Mouse (Mus musculus) liver, embryonic 16.5 days (tissue): ENCODE measurements around the gene Mfn1. TPM values are rescaled to one million over a fixed set of nuclear protein-coding genes. Genes with fewer than 3 reads are reported as not detected.

Source experiments
- ATAC-seq: fragments of 200-750 bp; cut with Nextera tagmentation; 2 replicates; pipeline ENCODE4 v1.8.0; 2017; ENCODE audit warnings: low read depth, mild to moderate bottlenecking, moderate number of reproducible peaks, moderate library complexity
- H3K27ac ChIP-seq: fragments of 300-500 bp; sonication (generic); 2 replicates; pipeline ENCODE4 v1.5.1; 2014; ENCODE audit warnings: mild to moderate bottlenecking, low read length
- H3K27me3 ChIP-seq: fragments of 300-500 bp; sonication (generic); 2 replicates; pipeline ENCODE4 v1.6.1; 2014; ENCODE audit warnings: low read depth, low read length, mixed read lengths; ENCODE audit not compliant: control insufficient read depth, insufficient read depth
- H3K36me3 ChIP-seq: fragments of 300-500 bp; sonication (generic); 2 replicates; pipeline ENCODE4 v1.6.1; 2014; ENCODE audit warnings: mild to moderate bottlenecking; ENCODE audit not compliant: control insufficient read depth, insufficient read depth
- H3K4me1 ChIP-seq: fragments of 300-500 bp; sonication (generic); 2 replicates; pipeline ENCODE4 v1.6.1; 2014; ENCODE audit warnings: low read depth, low read length, mixed read lengths; ENCODE audit not compliant: control insufficient read depth
- H3K4me2 ChIP-seq: fragments of 300-500 bp; sonication (generic); 2 replicates; pipeline ENCODE4 v1.6.1; 2014; ENCODE audit warnings: low read depth, low read length, mixed read lengths
- H3K4me3 ChIP-seq: fragments of 300-500 bp; sonication (generic); 2 replicates; pipeline ENCODE4 v1.5.1; 2014; ENCODE audit warnings: low read depth, mild to moderate bottlenecking, low read length
- H3K9ac ChIP-seq: fragments of 300-500 bp; sonication (generic); 2 replicates; pipeline ENCODE4 v1.6.1; 2014; ENCODE audit warnings: low read depth, low read length
- H3K9me3 ChIP-seq: fragments of 300-500 bp; sonication (generic); replicated peaks from 2 replicates; pipeline ENCODE4 v1.6.1; 2016; ENCODE audit warnings: low read length; ENCODE audit not compliant: control insufficient read depth
- WGBS: fragments of 180-500 bp; shearing (Covaris S2); extraction: QIAGEN DNeasy Blood & Tissue Kit; methylation state at CpG from one replicate; pipeline ENCODE4 v1.1.7; 2014; ENCODE audit not compliant: insufficient replicate concordance; 5-methylcytosine and 5-hydroxymethylcytosine counted together
- polyA plus RNA-seq: library from polyadenylated mRNA; unstranded; fragments of >200 nt; fragmentation: Nextera tagmentation; extraction: Ambion mirVana; gene quantifications from 2 replicates; pipeline ENCODE4 v1.2.1, GENCODE M21; 2015

The Mfn1 gene
- polyA plus RNA-seq, 1 experiment from 2014 or later: 17.0 TPM

DNA sequence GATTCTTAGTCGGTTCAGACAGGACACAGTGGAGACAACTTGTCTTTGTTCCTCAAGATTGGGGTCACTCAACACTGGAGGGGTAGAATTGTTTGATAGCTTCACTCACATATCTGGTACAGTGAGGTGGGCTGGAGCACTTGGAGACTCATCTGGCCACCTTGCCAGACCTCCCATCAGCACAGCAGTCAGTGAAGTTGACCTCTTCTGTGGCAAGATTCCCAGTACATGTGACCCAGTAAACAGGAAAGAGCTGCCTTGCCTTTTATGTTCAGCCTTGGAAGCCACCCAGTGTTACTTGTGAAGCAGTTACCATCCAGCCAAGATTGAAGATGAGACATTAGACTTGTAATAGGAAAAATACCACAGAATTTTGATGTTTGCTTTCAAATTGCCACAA, 8.3 kb downstream of the Mfn1 start:
- H3K27ac ChIP-seq: no peak overlapping the region
- H3K9me3 ChIP-seq: no peaks in the 10 kb centered on the region
- no peak overlapping the region for H3K9ac ChIP-seq
- H3K4me1 ChIP-seq: peaks cover 7% of the 10 kb centered on the region
- no peak for ATAC-seq
- 74% methylated on average over 1 of the region's 1 CpGs for WGBS
- H3K4me3 ChIP-seq: no peak overlapping the region
- H3K36me3 ChIP-seq: peaks cover 3% of the 10 kb centered on the region
- no peaks in the 10 kb centered on the region for H3K27me3 ChIP-seq
- H3K4me2 ChIP-seq: no peak overlapping the region

DNA sequence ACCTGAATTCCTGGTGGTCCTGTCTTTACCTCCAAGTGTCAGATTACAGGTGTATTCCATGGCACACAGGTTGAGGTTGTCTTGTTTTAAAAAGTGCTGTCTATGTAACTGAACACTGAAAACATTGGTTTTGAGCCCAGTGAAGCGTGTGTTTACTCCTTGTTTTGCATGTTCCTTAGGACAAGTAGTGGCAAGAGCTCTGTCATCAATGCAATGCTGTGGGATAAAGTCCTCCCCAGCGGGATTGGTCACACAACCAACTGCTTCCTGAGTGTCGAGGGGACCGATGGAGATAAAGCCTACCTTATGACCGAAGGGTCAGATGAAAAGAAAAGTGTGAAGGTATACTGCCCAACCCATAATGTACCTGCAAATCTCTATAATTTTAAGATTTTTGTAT, 8.8 kb downstream of the Mfn1 start:
- ATAC-seq: no peak
- H3K27me3 ChIP-seq: no peaks in the 10 kb centered on the region
- no peak overlapping the region for H3K9ac ChIP-seq
- peaks cover 7% of the 10 kb centered on the region for H3K4me1 ChIP-seq
- peaks cover 3% of the 10 kb centered on the region for H3K36me3 ChIP-seq
- WGBS: 80% methylated on average over 5 of the region's 5 CpGs
- H3K9me3 ChIP-seq: no peaks in the 10 kb centered on the region
- H3K4me3 ChIP-seq: no peak overlapping the region
- H3K4me2 ChIP-seq: no peak overlapping the region
- no peak overlapping the region for H3K27ac ChIP-seq

DNA sequence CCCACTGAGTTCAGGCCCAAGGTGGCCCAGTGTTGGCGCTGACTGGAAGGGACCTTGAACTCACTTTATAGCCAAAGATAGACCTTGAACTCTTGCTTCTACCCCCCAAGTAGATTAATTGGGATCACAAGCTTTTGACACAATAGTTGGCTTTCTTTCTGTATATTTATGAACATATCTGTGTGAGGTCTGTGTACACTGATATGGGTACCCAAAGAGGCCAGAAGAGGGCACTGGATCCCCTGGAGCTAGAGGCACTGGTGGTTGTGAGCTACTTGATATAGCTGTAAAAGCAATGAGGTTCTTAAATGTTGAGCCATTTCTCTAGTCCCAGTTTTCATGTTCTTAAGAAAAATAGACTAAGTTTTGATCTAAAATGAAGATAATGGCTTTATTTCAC, 23.8 kb downstream of the Mfn1 start:
- no peaks in the 10 kb centered on the region for H3K27me3 ChIP-seq
- 91% methylated on average over 1 of the region's 1 CpGs for WGBS
- H3K4me3 ChIP-seq: no peak overlapping the region
- ATAC-seq: no peak
- H3K36me3 ChIP-seq: peaks cover 14% of the 10 kb centered on the region
- no peaks in the 10 kb centered on the region for H3K4me1 ChIP-seq
- H3K9ac ChIP-seq: no peak overlapping the region
- no peak overlapping the region for H3K4me2 ChIP-seq
- H3K9me3 ChIP-seq: no peaks in the 10 kb centered on the region
- H3K27ac ChIP-seq: no peak overlapping the region

DNA sequence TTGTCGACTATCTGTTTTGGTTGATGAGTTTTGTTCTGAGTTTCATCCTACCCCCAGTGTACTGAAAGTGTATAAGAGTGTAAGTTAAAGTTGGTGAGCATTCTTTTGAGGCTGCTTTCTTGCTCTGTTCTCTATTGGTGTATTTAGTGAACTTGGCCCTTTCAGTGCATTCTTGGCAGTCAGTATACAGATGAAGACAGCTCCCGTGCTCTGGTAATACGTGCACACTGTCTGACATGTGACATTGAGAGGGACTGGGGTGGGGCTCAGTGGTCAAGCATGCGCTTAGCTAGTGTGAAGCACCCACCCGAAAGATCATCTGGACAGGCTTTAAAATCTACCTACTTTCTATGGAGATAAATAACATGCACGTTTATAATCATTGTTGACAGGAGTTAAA, 34.1 kb downstream of the Mfn1 start:
- no peak for ATAC-seq
- WGBS: 75% methylated on average over 6 of the region's 6 CpGs
- no peak overlapping the region for H3K27ac ChIP-seq

DNA sequence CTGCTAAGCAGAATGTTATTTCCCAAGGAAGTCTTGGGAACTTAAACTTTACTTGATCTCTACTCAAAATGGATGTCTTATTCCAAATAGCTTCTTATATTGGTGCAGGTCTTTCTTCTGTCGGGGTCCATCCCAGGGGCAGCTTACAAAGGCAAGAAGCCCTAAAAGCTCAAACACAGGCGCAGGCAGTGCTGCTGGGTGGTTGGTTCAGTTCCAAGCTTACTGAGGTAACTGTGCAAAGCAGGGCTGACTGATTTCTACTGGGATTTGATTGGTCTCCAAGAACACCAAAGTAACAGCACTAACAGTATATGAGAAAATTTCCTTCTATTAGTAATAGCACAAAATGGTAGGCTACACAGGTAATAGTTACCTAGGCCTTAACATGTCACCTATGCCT, 43.8 kb downstream of the Mfn1 start:
- 85% methylated on average over 2 of the region's 2 CpGs for WGBS

More for the DNA sequence above, 34.1 kb downstream of the Mfn1 start:
- Histone ChIP-seq H3K9ac (no peak overlapping the region), H3K9me3 (no peaks in the 10 kb centered on the region), H3K4me3 (no peak overlapping the region), H3K4me2 (no peak overlapping the region), H3K4me1 (no peaks in the 10 kb centered on the region), H3K36me3 (peaks cover 16% of the 10 kb centered on the region), H3K27me3 (no peaks in the 10 kb centered on the region)

DNA sequence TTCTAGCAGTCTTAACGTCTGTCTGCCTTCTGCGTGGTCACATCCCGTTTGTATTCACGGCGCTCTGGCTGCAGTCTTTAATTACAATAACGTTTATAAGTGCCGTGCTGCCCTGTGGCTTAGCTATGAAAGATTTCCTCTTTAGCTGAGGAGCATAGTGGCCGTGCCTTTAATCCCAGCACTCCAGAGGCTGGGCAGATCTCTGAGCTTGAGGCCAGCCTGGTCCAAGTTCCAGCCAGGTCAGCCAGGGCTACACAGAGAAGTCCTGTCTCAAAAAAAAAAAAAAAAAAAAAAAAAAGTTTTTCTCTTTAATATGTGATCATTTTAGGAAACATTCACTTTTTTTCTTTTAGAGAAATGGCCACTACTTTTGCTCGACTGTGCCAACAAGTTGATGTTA, 44.6 kb downstream of the Mfn1 start:
- Histone ChIP-seq H3K9me3 (no peaks in the 10 kb centered on the region), H3K9ac (no peak overlapping the region), H3K27ac (no peak overlapping the region), H3K36me3 (peaks cover 15% of the 10 kb centered on the region), H3K27me3 (no peaks in the 10 kb centered on the region), H3K4me2 (no peak overlapping the region), H3K4me3 (no peak overlapping the region), H3K4me1 (no peaks in the 10 kb centered on the region)
- WGBS: 79% methylated on average over 9 of the region's 9 CpGs
- ATAC-seq: no peak

More for the DNA sequence above, 43.8 kb downstream of the Mfn1 start:
- no peak overlapping the region for H3K9ac ChIP-seq
- H3K36me3 ChIP-seq: peaks cover 23% of the 10 kb centered on the region
- H3K4me1 ChIP-seq: no peaks in the 10 kb centered on the region
- H3K27me3 ChIP-seq: no peaks in the 10 kb centered on the region
- ATAC-seq: no peak
- H3K27ac ChIP-seq: no peak overlapping the region
- no peak overlapping the region for H3K4me2 ChIP-seq
- no peaks in the 10 kb centered on the region for H3K9me3 ChIP-seq
- no peak overlapping the region for H3K4me3 ChIP-seq

DNA sequence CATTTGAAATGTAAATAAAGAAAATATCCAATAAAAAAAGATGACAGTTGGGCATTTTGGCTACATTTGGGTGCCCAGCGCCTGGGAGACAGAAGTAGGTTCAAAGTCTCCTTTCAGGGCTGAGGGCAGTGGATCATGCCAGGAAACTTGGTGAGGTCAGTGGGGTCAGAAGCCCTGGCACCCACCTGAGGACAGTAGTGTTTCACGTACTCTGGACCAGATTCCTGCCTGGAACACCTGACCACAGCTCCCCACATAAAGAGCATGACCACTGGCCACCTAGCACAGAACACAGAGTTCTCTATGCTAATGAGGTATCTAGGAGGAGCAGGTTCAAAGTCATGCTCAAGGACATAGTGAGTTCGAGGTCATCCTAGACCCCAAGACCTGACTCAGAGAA, 45.9 kb downstream of the Mfn1 start:
- Histone ChIP-seq H3K36me3 (peaks cover 5% of the 10 kb centered on the region; the same call in 1 of the 2 replicates), H3K9ac (no peak overlapping the region), H3K27ac (no peak overlapping the region), H3K4me1 (no peaks in the 10 kb centered on the region), H3K9me3 (no peaks in the 10 kb centered on the region), H3K4me3 (no peak overlapping the region), H3K4me2 (no peak overlapping the region), H3K27me3 (no peaks in the 10 kb centered on the region)
- WGBS: 80% methylated on average over 3 of the region's 3 CpGs
- ATAC-seq: no peak

DNA sequence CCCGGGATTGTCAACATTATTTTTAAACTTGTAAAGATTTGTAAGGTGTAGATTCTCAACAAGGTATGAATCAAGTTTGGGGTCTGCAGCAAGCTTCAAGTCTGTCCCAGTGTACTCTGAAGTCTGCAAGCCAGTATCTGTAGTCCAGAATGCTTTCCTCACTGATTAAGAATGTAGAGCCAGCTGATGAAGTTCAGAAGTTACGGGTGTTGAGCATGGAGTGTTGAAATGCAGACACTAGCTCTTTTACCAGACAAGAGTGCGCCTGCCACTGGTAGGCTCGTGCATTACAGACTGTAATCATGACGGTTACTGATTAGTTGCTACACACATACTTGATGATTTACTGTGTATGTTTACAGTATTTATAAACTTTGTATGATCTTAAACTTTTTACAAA, 49.5 kb downstream of the Mfn1 start:
- WGBS: 78% methylated on average over 5 of the region's 5 CpGs
- peaks cover 3% of the 10 kb centered on the region; the same call in 1 of the 2 replicates for H3K36me3 ChIP-seq

DNA sequence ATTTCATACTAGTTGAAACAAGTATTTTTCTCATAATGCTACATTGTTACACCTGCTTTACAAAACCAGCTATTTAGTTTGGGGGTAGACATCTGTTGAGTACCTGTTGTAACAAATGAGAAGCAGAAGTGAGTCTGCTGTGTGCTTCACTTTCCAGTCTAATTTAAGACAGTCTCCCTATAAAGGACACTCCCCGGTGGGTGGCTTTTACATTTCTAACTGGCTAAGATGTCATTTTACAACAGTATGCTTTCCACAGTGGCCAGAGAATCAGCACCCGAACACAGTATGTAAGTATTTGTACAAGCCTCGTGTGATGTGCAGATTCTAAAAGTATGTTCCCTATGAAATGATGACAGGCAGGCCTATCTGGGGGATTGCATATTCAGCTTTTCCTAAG, 51.5 kb downstream of the Mfn1 start:
- 61% methylated on average over 3 of the region's 3 CpGs for WGBS
- no peak for ATAC-seq

More for the DNA sequence above, 49.5 kb downstream of the Mfn1 start:
- ATAC-seq: no peak
- no peaks in the 10 kb centered on the region for H3K9me3 ChIP-seq
- H3K4me3 ChIP-seq: no peak overlapping the region
- H3K27me3 ChIP-seq: no peaks in the 10 kb centered on the region
- no peaks in the 10 kb centered on the region for H3K4me1 ChIP-seq
- no peak overlapping the region for H3K27ac ChIP-seq
- no peak overlapping the region for H3K4me2 ChIP-seq
- no peak overlapping the region for H3K9ac ChIP-seq

More for the DNA sequence above, 51.5 kb downstream of the Mfn1 start:
- Histone ChIP-seq H3K27ac (no peak overlapping the region), H3K9ac (no peak overlapping the region), H3K27me3 (no peaks in the 10 kb centered on the region), H3K9me3 (no peaks in the 10 kb centered on the region), H3K4me2 (no peak overlapping the region), H3K4me1 (no peaks in the 10 kb centered on the region), H3K36me3 (0 out of 2 replicates have a peak, but pooled peaks cover 3% of the 10 kb centered on the region), H3K4me3 (no peak overlapping the region)
